Mouse (Mus musculus) embryonic facial prominence, embryonic 12.5 days (tissue): ENCODE measurements around the gene Wipf1. TPM values are rescaled to one million over a fixed set of nuclear protein-coding genes. Genes with fewer than 3 reads are reported as not detected.

Experiments
- ATAC-seq: fragments of 200-750 bp; cut with Nextera tagmentation; 2 replicates; pipeline ENCODE4 v1.8.0; 2017; ENCODE audit not compliant: insufficient number of reproducible peaks, insufficient read depth, low FRiP score, low TSS enrichment
- H3K27ac ChIP-seq: fragments of 300-500 bp; sonication (generic); 2 replicates; pipeline ENCODE4 v1.5.1; 2016; ENCODE audit warnings: mild to moderate bottlenecking
- H3K27me3 ChIP-seq: fragments of 300-500 bp; sonication (generic); 2 replicates; pipeline ENCODE4 v1.6.1; 2016; ENCODE audit warnings: mild to moderate bottlenecking, moderate library complexity
- H3K36me3 ChIP-seq: fragments of 300-500 bp; sonication (generic); 2 replicates; pipeline ENCODE4 v1.6.1; 2016; ENCODE audit warnings: mild to moderate bottlenecking
- H3K4me1 ChIP-seq: fragments of 300-500 bp; sonication (generic); 2 replicates; pipeline ENCODE4 v1.6.1; 2016
- H3K4me2 ChIP-seq: fragments of 300-500 bp; sonication (generic); replicated peaks from 2 replicates; pipeline ENCODE4 v1.6.1; 2016; ENCODE audit warnings: mild to moderate bottlenecking, moderate library complexity
- H3K4me3 ChIP-seq: fragments of 300-500 bp; sonication (generic); 2 replicates; pipeline ENCODE4 v1.5.1; 2016; ENCODE audit warnings: mild to moderate bottlenecking
- H3K9ac ChIP-seq: fragments of 300-500 bp; sonication (generic); 2 replicates; pipeline ENCODE4 v1.6.1; 2016; ENCODE audit warnings: mild to moderate bottlenecking, moderate library complexity
- H3K9me3 ChIP-seq: fragments of 300-500 bp; sonication (generic); 2 replicates; pipeline ENCODE4 v1.6.1; 2016; ENCODE audit warnings: mild to moderate bottlenecking, moderate library complexity
- WGBS: fragments of 180-500 bp; shearing (Covaris S2); methylation state at CpG from one replicate; pipeline ENCODE4 v1.1.7; 2016; 5-methylcytosine and 5-hydroxymethylcytosine counted together
- polyA plus RNA-seq: library from polyadenylated mRNA; unstranded; fragments of >200 nt; fragmentation: Nextera tagmentation; extraction: Ambion mirVana; gene quantifications from 2 replicates; pipeline ENCODE4 v1.2.1, GENCODE M21; 2016

Gene Wipf1
- polyA plus RNA-seq, 1 experiment from 2014 or later = 14.1 TPM

DNA sequence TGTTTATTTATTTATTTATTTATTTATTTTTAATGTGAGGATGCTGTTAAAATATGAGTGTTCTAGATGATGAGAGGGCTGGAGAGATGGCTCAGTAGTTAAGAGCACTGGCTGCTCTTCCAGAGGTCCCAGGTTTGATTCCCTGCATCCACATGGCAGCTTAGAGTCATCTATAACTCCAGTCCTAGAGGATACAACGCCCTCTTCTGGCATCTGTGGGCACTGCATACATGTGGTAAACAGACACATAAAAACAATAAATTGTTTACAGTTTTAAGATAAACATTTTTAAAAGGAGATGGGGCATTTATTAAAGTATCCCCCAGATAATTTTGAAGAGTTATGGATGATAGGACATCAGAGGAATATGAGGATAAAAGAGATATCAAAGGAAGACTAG, 10.2 kb upstream of the Wipf1 start:
- Histone ChIP-seq H3K4me2 (no peak overlapping the region), H3K4me3 (no peak overlapping the region), H3K9me3 (no peaks in the 10 kb centered on the region), H3K36me3 (no peaks in the 10 kb centered on the region), H3K27ac (no peak overlapping the region), H3K9ac (no peak overlapping the region), H3K4me1 (peaks cover 11% of the 10 kb centered on the region), H3K27me3 (no peaks in the 10 kb centered on the region)
- 30% methylated on average over 1 of the region's 1 CpGs for WGBS
- no peak for ATAC-seq

DNA sequence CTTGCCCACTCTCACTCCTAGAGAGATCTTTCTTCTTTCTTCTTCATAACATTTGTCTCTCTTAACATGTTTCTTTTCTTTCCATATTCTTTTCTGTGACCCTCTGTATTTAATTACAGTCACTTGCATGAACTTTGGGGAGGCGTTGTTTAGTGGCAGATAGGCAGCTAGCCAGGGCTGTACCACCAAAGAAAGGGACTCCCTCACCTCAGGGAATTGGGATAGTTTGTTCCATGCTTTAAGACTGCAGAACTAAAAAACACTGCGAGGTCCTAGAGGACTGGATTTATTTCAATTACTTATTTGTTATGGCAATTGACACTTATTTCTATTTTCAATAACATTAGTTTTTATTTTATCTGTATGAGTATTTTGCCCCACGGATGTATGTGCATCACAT, 9.6 kb upstream of the Wipf1 start:
- Histone ChIP-seq H3K9ac (no peak overlapping the region), H3K27ac (no peak overlapping the region), H3K36me3 (no peaks in the 10 kb centered on the region), H3K4me1 (peaks cover 11% of the 10 kb centered on the region), H3K27me3 (no peaks in the 10 kb centered on the region), H3K4me2 (no peak overlapping the region), H3K4me3 (no peak overlapping the region), H3K9me3 (no peaks in the 10 kb centered on the region)
- no peak for ATAC-seq
- WGBS = 71% methylated on average over 3 of the region's 3 CpGs

DNA sequence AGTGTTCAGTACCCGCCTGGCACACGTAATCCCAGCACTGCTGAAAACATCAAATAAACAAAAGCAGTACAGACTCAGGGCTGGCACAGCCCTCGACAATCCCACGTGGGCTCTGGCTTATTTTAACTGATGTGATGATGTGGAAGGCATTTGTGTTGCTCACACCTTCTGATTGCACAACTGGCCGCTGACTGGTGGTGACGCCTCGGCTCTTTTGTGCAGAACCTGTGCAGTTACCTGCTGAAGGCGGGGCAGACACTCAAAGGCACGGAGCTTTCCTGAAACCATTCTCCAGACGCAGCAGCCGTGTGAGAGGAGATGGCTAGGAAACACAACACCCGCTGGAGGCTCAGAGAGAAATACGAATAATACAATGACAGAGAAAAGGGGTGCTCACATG, 9.1 kb upstream of the Wipf1 start:
- H3K27ac ChIP-seq = no peak overlapping the region
- ATAC-seq = no peak
- 69% methylated on average over 13 of the region's 13 CpGs for WGBS

GRCm38 (mm10) chr2:73536091-73536783, 6.7 kb upstream of the Wipf1 start:
- Histone ChIP-seq H3K9ac (no peak overlapping the region), H3K9me3 (no peaks in the 10 kb centered on the region), H3K4me3 (no peak overlapping the region), H3K27me3 (no peaks in the 10 kb centered on the region), H3K4me2 (no peak overlapping the region), H3K36me3 (no peaks in the 10 kb centered on the region), H3K4me1 (peaks cover 11% of the 10 kb centered on the region), H3K27ac (no peak overlapping the region)
- ATAC-seq = no peak
- WGBS = 78% methylated on average over 15 of the region's 15 CpGs

More for the DNA sequence above, 9.1 kb upstream of the Wipf1 start:
- H3K9me3 ChIP-seq = no peaks in the 10 kb centered on the region
- no peak overlapping the region for H3K4me2 ChIP-seq
- H3K27me3 ChIP-seq = no peaks in the 10 kb centered on the region
- H3K36me3 ChIP-seq = no peaks in the 10 kb centered on the region
- no peak overlapping the region for H3K4me3 ChIP-seq
- H3K9ac ChIP-seq = no peak overlapping the region
- H3K4me1 ChIP-seq = peaks cover 11% of the 10 kb centered on the region

DNA sequence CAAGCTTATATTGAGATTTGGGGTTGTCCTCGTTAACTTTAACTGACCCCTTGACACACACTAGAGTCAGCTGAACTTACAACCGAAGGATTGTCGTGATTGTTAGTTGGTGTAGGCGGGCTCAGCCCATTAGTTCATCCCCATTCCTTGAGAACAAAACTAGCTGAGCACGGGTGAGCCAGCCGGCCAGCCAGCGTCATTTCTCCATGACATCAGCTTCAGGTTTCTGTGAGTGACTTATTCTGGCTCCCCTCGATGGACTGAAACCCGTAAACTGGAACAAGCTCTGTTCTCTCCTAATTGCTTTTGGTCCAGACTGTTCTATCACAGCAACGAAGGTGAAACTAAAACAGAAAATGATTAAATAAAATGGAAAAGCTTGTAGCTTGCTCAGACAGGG, 5.2 kb upstream of the Wipf1 start:
- no peaks in the 10 kb centered on the region for H3K9me3 ChIP-seq
- no peak for ATAC-seq
- no peaks in the 10 kb centered on the region for H3K36me3 ChIP-seq
- no peaks in the 10 kb centered on the region for H3K4me1 ChIP-seq
- no peaks in the 10 kb centered on the region for H3K27me3 ChIP-seq
- no peak overlapping the region for H3K4me2 ChIP-seq
- WGBS = 73% methylated on average over 10 of the region's 10 CpGs
- no peak overlapping the region for H3K4me3 ChIP-seq
- no peak overlapping the region for H3K27ac ChIP-seq
- no peak overlapping the region for H3K9ac ChIP-seq

DNA sequence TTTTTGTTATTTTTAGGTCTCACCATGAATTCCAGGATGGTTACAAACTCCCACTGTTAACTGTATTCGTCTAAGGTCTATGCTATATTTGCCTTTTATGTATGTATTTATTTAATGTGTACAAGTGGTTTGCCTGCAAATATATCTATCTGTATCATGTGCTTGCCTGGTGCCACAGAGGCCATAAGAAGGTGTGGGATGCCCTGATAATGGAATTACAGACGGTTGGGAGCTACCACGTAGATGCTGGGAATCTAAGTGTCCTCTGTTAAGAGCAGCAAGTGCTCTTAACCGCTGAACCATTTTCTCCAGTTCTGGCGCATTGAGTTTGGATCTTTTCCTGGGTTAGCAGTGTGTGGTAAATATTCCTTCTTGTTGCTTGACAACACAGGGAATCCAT, 953 bp upstream of the Wipf1 start:
- no peak overlapping the region for H3K4me3 ChIP-seq
- H3K27ac ChIP-seq = no peak overlapping the region
- H3K9me3 ChIP-seq = no peaks in the 10 kb centered on the region
- peaks cover 17% of the 10 kb centered on the region; the same call in 1 of the 2 replicates for H3K4me1 ChIP-seq
- H3K27me3 ChIP-seq = no peaks in the 10 kb centered on the region
- H3K9ac ChIP-seq = no peak overlapping the region
- H3K4me2 ChIP-seq = no peak overlapping the region
- no peaks in the 10 kb centered on the region for H3K36me3 ChIP-seq
- WGBS = 81% methylated on average over 5 of the region's 5 CpGs
- no peak for ATAC-seq

DNA sequence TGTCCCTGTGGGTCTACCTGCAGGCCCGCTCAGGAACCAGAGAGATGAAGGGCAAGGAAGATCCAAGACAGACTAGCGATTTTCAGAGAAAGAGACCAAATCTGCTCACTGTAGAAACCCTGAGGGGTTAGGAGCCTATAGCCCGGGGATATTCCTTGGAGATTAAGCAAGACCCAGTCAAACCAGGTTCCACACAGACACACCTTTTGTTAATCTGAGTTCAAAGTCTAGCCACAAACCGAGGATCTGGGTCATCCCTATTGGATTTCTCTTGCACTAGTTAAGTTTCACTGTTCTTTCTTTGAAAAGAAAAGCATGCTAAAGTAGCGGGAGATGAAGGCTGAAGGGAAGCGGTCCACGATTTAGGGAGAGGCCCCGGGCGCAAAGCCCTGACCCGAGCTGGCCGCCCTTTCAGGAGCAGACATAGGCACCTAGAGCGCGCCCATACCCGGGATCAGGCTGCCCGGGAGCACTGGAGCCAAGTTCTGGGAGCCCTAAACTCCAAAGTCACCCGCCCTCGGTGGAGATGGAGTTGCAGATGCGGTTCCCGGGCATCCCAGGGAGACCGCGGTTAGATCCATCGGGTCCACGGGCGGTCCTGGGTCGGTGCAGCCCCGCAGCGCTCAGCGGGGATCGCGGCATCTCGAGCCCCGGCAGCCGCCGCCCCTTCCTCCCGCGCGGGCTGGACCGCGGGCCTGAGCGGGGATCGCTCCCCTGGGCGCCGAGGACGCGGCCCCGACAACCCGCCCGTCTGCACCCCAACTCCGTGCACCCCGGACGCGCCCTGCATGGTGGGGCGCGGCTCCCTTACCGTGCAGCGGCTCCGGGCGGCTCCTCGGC, 798 bp downstream of the Wipf1 start:
- Histone ChIP-seq H3K4me2 (peak overlapping the region; percentile 74), H3K36me3 (no peaks in the 10 kb centered on the region), H3K9ac (peak overlapping the region; percentile 96), H3K27ac (peak overlapping the region; percentile 90), H3K9me3 (no peaks in the 10 kb centered on the region), H3K27me3 (no peaks in the 10 kb centered on the region), H3K4me3 (peak overlapping the region; percentile 79), H3K4me1 (peaks cover 22% of the 10 kb centered on the region; the same call in 1 of the 2 replicates)
- under 1% methylated on average over 57 of the region's 59 CpGs for WGBS
- ATAC-seq = peak; percentile 62

GRCm38 (mm10) chr2:73527956-73528355, 1.6 kb downstream of the Wipf1 start:
- H3K27me3 ChIP-seq = no peaks in the 10 kb centered on the region
- peaks cover 28% of the 10 kb centered on the region for H3K4me1 ChIP-seq
- no peak for ATAC-seq
- no peaks in the 10 kb centered on the region for H3K36me3 ChIP-seq
- H3K4me3 ChIP-seq = peak overlapping the region; percentile 79
- H3K27ac ChIP-seq = no peak overlapping the region
- H3K9ac ChIP-seq = peak overlapping the region; percentile 96
- peak overlapping the region; percentile 74 for H3K4me2 ChIP-seq
- no peaks in the 10 kb centered on the region for H3K9me3 ChIP-seq
- 70% methylated on average over 11 of the region's 11 CpGs for WGBS

DNA sequence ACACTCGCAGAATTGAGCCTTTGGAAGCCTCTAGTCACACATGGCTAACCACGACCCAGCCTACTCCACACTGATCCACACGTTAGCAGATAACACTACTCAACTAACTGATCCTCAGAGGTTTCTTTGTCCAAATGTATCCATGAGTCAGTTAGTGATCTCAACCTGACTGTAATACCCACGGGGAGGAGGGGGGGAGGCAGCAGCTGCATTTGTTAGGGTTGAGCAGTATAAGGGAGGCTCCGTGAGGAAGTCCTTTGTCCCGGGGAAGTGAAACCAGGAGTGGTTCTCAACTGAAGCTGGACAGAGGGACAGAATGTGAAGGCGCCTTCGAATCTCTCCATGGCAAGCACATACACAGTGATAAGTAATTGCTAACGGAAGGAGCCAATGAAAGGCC, 2.8 kb downstream of the Wipf1 start:
- Histone ChIP-seq H3K4me3 (0 out of 2 replicates have a peak overlapping the region, but pooled peaks have one; percentile 3), H3K27ac (peak overlapping the region; percentile 37; the same call in 1 of the 2 replicates), H3K27me3 (no peaks in the 10 kb centered on the region), H3K4me1 (peaks cover 40% of the 10 kb centered on the region), H3K9me3 (no peaks in the 10 kb centered on the region), H3K9ac (no peak overlapping the region), H3K4me2 (peak overlapping the region; percentile 74; the same call in 1 of the 2 replicates), H3K36me3 (no peaks in the 10 kb centered on the region)
- no peak for ATAC-seq
- 62% methylated on average over 9 of the region's 9 CpGs for WGBS

GRCm38 (mm10) chr2:73522891-73523290, 6.6 kb downstream of the Wipf1 start:
- H3K9me3 ChIP-seq = no peaks in the 10 kb centered on the region
- no peaks in the 10 kb centered on the region for H3K36me3 ChIP-seq
- no peak overlapping the region for H3K9ac ChIP-seq
- peak overlapping the region; percentile 70 for H3K27ac ChIP-seq
- H3K4me1 ChIP-seq = peaks cover 48% of the 10 kb centered on the region
- no peak for ATAC-seq
- H3K4me3 ChIP-seq = no peak overlapping the region
- H3K27me3 ChIP-seq = no peaks in the 10 kb centered on the region
- WGBS = 51% methylated on average over 8 of the region's 8 CpGs
- H3K4me2 ChIP-seq = no peak overlapping the region

GRCm38 (mm10) chr2:73522336-73522735, 7.2 kb downstream of the Wipf1 start:
- H3K36me3 ChIP-seq = no peaks in the 10 kb centered on the region
- no peak for ATAC-seq
- peaks cover 43% of the 10 kb centered on the region for H3K4me1 ChIP-seq
- no peak overlapping the region for H3K4me2 ChIP-seq
- no peaks in the 10 kb centered on the region for H3K27me3 ChIP-seq
- H3K4me3 ChIP-seq = no peak overlapping the region
- no peaks in the 10 kb centered on the region for H3K9me3 ChIP-seq
- H3K27ac ChIP-seq = no peak overlapping the region
- H3K9ac ChIP-seq = no peak overlapping the region
- 42% methylated on average over 6 of the region's 6 CpGs for WGBS

DNA sequence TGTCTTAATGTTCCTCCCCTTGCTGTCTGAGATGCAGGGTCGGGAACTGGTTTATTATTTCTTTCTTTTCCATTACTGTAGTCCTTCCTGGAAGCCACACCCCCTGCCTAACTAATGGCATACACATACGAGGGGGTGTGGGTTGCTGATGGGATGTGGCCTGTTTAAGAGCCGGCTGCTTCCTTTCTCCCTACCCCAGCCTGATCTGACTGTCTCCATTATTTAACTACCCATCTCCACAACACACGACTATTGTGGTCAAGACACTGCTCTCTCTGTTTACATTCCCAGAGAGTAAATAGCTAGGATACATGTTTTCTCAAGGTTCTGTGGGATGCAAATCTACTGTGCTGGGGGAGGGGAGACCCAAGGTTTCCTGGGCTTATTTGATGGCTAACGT, 7.8 kb downstream of the Wipf1 start:
- H3K27me3 ChIP-seq = no peaks in the 10 kb centered on the region
- H3K36me3 ChIP-seq = 0 out of 2 replicates have a peak, but pooled peaks cover 2% of the 10 kb centered on the region
- H3K4me3 ChIP-seq = no peak overlapping the region
- H3K9me3 ChIP-seq = no peaks in the 10 kb centered on the region
- H3K4me1 ChIP-seq = peaks cover 37% of the 10 kb centered on the region
- WGBS = 12% methylated on average over 5 of the region's 5 CpGs
- no peak for ATAC-seq
- no peak overlapping the region for H3K9ac ChIP-seq
- no peak overlapping the region for H3K27ac ChIP-seq
- H3K4me2 ChIP-seq = 0 out of 2 replicates have a peak overlapping the region, but pooled peaks have one; percentile 16
